Mouse (Mus musculus) limb, embryonic 10.5 days (tissue): ENCODE data around the gene Ercc1. TPM values are rescaled to one million over a fixed set of nuclear protein-coding genes. Genes with fewer than 3 reads are reported as not detected.

Experiments used
- DNase-seq: peaks from one replicate; pipeline ENCODE4 v3.0.0-alpha.2; 2017; ENCODE audit warnings: low spot score
- H3K27ac ChIP-seq: fragments of 300-500 bp; sonication (generic); 2 replicates; pipeline ENCODE4 v1.5.1; 2016; ENCODE audit warnings: mild to moderate bottlenecking
- H3K27me3 ChIP-seq: fragments of 300-500 bp; sonication (generic); 2 replicates; pipeline ENCODE4 v1.6.1; 2016; ENCODE audit warnings: low read depth, mild to moderate bottlenecking; ENCODE audit not compliant: poor library complexity, severe bottlenecking
- H3K36me3 ChIP-seq: fragments of 300-500 bp; sonication (generic); 2 replicates; pipeline ENCODE4 v1.6.1; 2016; ENCODE audit warnings: mild to moderate bottlenecking, moderate library complexity
- H3K4me1 ChIP-seq: fragments of 300-500 bp; sonication (generic); 2 replicates; pipeline ENCODE4 v1.6.1; 2016
- H3K4me3 ChIP-seq: fragments of 300-500 bp; sonication (generic); 2 replicates; pipeline ENCODE4 v1.5.1; 2016; ENCODE audit warnings: mild to moderate bottlenecking, moderate library complexity
- H3K9me3 ChIP-seq: fragments of 300-500 bp; sonication (generic); replicated peaks from 2 replicates; pipeline ENCODE4 v1.6.1; 2016; ENCODE audit warnings: mild to moderate bottlenecking
- WGBS: fragments of 180-500 bp; shearing (Covaris S2); methylation state at CpG from one replicate; pipeline ENCODE4 v1.1.7; 2016; 5-methylcytosine and 5-hydroxymethylcytosine counted together
- polyA plus RNA-seq: library from polyadenylated mRNA; unstranded; fragments of >200 nt; fragmentation: Nextera tagmentation; extraction: Ambion mirVana; gene quantifications from 2 replicates; pipeline ENCODE4 v1.2.1, GENCODE M21; 2016

Ercc1 gene
- polyA plus RNA-seq, 1 experiment from 2014 or later: 97.8 TPM

DNA sequence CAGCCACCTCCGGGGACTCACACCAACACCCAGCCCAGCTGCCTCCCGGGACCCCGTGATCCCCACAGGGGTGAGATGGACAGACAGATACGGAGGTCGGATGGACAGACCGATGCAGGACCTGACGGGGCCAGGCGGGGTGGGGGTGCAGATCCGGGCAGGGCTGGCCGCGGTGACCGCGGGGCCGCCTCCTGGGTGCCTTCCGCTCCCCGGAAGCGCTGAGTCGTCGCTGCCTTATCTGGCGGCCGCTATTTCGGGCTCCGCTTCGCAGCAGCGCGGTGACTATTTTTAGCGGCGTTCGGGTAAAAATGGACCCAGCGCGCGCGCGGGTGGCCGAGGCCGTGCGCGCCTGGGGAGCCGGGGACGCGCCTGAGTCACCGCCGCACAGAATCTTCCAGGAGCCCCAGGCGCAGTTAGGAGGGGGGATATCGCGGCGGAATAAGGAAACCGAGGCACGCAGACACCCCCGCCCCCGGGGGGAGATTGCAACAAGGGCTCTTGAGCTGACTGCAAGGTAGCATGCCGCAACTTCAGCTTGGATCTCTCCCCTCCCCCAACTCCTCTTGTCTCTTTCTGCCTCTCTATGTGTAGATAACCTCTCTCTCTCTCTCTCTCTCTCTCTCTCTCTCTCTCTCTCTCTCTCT is 11.7 kb upstream of the Ercc1 start:
- WGBS: under 1% methylated on average over 52 of the region's 52 CpGs
- H3K9me3 ChIP-seq: no peaks in the 10 kb centered on the region
- peak overlapping the region; percentile 84 for H3K27ac ChIP-seq
- H3K27me3 ChIP-seq: peaks cover 24% of the 10 kb centered on the region
- peaks cover 19% of the 10 kb centered on the region for H3K4me1 ChIP-seq
- peak overlapping the region; percentile 72 for H3K4me3 ChIP-seq
- peak; percentile 70 for DNase-seq
- H3K36me3 ChIP-seq: no peaks in the 10 kb centered on the region

DNA sequence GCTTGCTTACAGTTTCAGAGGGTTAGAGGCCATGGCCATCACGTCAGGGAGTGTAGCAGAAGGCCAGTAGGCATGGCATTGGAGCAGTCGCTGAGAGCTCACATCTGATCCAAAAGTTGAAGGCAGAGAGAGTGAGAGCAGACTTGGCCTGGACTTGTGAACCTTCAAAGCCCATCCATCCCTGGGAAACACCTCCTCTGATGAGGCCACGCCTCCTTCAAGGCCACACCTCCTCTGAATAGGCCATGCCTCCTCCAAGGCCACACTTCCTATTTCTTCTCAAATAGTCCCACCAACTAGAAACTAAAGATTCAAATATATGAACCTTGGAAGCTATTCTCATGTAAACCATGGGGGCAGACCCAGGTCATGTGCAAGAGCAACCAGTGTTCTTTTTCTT is 9.0 kb upstream of the Ercc1 start:
- WGBS: 39% methylated on average over 3 of the region's 3 CpGs
- H3K36me3 ChIP-seq: no peaks in the 10 kb centered on the region

DNA sequence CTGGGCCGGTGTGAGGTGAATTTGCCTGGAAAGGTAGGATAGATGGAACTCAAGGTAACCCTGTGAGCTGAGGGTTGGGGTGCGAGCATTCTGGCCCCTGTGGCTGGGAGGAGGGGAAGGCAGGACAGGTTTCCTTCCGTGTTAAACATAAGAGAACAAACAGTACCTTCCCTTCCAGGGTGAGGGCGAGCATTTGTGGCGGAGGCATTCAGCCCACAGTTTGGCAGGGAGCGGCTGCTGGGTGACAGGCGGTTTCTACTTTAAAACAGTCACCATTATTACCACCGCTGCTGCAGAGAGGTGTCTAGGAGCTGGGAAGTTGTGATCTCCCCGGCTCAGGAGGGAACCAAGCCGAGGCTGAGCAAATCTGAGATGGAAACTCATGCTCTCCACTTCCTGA is 7.5 kb upstream of the Ercc1 start:
- H3K36me3 ChIP-seq: no peaks in the 10 kb centered on the region
- peaks cover 28% of the 10 kb centered on the region for H3K4me1 ChIP-seq
- no peak overlapping the region for H3K4me3 ChIP-seq
- H3K9me3 ChIP-seq: no peaks in the 10 kb centered on the region
- peaks cover 27% of the 10 kb centered on the region for H3K27me3 ChIP-seq
- no peak overlapping the region for H3K27ac ChIP-seq
- WGBS: 66% methylated on average over 10 of the region's 10 CpGs
- DNase-seq: no peak

More for the DNA sequence above, 9.0 kb upstream of the Ercc1 start:
- Histone ChIP-seq H3K27me3 (peaks cover 24% of the 10 kb centered on the region), H3K4me3 (no peak overlapping the region), H3K27ac (no peak overlapping the region), H3K4me1 (peaks cover 16% of the 10 kb centered on the region), H3K9me3 (no peaks in the 10 kb centered on the region)
- DNase-seq: no peak

DNA sequence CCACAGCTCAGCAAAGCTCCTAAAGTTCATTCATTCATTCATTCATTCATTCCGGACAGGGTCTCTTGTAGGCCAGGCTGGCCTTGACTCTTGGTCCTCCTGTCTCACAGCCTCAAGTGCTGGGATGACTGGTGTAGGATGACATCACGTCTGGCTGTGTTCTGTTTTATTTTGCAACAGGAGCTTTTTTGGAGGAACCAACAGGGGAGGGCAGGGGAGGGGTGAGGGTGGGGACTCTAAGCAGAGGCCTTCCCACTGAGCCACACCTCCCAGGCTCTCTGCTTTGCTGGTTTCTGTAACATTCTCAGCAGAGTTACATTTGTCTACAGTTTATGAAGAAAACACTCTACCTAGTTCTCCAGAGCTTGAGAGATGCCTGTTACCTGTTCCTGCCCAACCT is 6.5 kb upstream of the Ercc1 start:
- WGBS: 52% methylated on average over 2 of the region's 2 CpGs
- Histone ChIP-seq H3K4me1 (peaks cover 30% of the 10 kb centered on the region), H3K4me3 (no peak overlapping the region), H3K27me3 (peaks cover 26% of the 10 kb centered on the region), H3K27ac (no peak overlapping the region), H3K36me3 (no peaks in the 10 kb centered on the region), H3K9me3 (no peaks in the 10 kb centered on the region)
- DNase-seq: no peak

DNA sequence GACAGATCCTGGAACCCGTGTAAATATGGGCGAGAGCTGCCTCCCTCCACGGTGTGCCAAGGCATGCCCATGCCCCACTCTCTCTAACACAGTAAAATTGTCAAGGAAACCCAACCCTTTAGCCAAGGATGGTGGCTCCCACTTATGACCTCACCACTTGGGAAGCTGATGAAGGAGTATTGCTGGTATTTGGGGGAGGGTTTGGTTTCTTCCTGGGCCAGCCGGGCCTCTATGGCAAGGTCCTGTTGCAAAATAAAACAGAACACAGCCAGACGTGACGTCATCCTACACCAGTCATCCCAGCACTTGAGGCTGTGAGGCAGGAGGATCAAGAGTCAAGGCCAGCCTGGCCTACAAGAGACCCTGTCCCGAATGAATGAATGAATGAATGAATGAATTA is 6.0 kb upstream of the Ercc1 start:
- no peak overlapping the region for H3K4me3 ChIP-seq
- H3K4me1 ChIP-seq: peaks cover 29% of the 10 kb centered on the region
- peaks cover 26% of the 10 kb centered on the region for H3K27me3 ChIP-seq
- DNase-seq: no peak
- WGBS: 76% methylated on average over 7 of the region's 7 CpGs
- H3K9me3 ChIP-seq: no peaks in the 10 kb centered on the region
- H3K27ac ChIP-seq: no peak overlapping the region
- H3K36me3 ChIP-seq: no peaks in the 10 kb centered on the region

DNA sequence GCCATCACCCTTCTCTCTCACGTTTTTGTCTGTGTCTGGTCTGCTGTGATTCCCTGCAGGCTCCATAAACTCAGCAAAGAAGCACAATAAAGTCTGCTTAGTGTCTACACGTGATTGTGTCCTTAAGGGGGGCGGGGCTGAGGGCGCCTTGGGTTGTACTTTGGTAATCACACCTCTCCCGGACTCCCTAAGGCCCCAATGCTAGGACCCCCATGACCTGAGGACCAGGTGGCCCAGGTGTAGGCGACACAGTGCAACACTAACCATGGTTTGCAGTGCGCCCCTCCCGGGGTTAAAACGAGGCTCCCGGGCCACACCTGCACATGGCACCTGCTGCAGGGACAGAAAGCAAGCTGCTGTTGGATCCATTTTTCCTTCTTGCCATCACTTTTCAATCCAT is 3.3 kb upstream of the Ercc1 start:
- Histone ChIP-seq H3K9me3 (no peaks in the 10 kb centered on the region), H3K27me3 (peaks cover 18% of the 10 kb centered on the region), H3K36me3 (no peaks in the 10 kb centered on the region), H3K4me1 (peaks cover 41% of the 10 kb centered on the region), H3K4me3 (peak overlapping the region; percentile 63; the same call in 1 of the 2 replicates), H3K27ac (no peak overlapping the region)
- peak; percentile 29 for DNase-seq
- 20% methylated on average over 10 of the region's 10 CpGs for WGBS

DNA sequence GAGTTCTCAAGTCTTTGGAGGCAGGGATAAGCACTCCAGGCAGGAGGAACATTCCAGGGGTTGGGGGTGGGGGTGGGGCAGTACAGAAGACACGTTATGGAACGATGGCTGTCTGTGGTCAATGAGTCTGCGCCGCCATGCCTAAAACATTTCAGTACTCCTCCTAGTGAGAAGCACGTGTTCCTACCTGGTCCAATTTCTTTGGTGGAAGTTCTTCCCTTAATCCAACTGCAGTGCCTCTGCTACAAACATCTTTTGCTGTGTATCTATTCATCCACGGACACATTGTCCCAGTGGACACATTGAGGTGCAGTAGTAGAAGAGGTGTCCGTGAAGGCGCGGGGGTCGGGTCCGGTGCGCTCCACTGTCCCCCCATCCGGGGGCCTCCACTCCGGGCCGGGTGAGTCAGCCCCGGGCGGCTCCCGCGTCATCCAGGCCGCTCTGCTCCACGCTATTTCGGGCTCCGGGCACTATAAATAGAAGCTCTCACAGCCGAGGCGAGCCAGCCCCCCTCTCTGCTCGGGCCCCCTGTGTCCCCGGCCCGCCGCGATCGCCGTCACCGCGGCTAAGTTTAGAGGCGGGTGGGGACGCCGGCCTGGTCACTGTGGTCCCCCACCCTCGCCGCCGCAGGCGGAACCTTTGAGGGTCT is 2.7 kb upstream of the Ercc1 start:
- H3K4me3 ChIP-seq: peak overlapping the region; percentile 63
- H3K9me3 ChIP-seq: no peaks in the 10 kb centered on the region
- DNase-seq: peak; percentile 57
- H3K27me3 ChIP-seq: peaks cover 18% of the 10 kb centered on the region
- peak overlapping the region; percentile 53; the same call in 1 of the 2 replicates for H3K27ac ChIP-seq
- H3K36me3 ChIP-seq: 0 out of 2 replicates have a peak, but pooled peaks cover 2% of the 10 kb centered on the region
- WGBS: 2% methylated on average over 41 of the region's 41 CpGs
- peaks cover 42% of the 10 kb centered on the region for H3K4me1 ChIP-seq

DNA sequence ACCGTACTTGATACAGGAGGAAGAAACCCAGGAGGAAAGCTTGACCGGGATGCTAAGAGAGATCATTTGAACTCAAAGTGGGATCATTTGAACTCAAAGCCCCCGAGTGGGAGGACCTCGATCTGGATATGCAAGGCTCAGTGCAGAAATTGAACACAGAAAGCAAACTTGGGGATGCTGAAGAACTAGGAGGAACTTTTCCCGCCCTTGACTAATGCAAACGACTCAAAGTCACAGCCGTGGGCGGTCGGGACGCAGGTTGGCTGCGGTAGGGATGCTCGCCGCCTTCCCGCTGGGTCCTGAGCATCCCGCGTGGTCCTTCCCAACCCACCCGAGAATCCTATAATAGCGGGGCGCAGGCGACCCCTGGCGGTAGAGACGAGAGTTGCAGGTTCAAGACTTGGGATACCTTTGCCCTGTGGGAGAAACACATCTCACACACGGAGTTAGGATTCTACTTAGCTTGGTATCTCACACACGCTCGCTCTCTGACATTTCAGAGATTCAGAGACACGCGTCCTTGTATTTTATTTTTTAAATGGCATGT is 2.0 kb upstream of the Ercc1 start:
- peaks cover 18% of the 10 kb centered on the region for H3K27me3 ChIP-seq
- H3K27ac ChIP-seq: 0 out of 2 replicates have a peak overlapping the region, but pooled peaks have one; percentile 53
- peak; percentile 91 for DNase-seq
- peaks cover 5% of the 10 kb centered on the region for H3K36me3 ChIP-seq
- H3K4me3 ChIP-seq: peak overlapping the region; percentile 63
- H3K4me1 ChIP-seq: peaks cover 42% of the 10 kb centered on the region
- WGBS: under 1% methylated on average over 27 of the region's 27 CpGs
- H3K9me3 ChIP-seq: no peaks in the 10 kb centered on the region

DNA sequence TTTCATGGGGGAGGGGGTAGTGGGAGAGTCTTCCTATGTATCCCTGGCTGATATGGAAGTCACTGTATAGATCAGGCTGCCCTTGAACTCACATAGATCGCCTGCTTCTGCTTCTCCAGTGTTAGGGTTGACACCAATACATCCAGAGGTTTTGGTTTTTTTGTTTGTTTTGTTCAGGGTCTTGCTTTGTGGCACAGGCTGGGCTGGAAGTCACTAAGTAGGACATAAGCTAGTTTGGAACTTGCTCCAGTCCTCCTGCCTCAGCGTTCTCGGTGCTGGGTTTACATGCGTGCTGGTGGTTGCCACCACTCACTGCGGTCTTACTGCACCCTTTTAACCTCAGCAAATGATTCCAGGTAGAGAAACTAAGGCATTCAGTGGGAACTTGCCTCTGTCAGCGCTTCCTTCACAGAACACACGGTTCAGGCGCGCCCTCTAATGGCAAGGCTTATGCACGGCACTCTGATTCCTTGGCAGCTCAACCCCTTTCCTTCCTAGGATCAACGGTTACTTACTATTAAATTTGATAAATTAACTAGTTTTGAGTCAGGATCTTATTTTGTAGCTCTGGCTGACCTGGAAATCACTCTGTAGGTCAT is 1.3 kb upstream of the Ercc1 start:
- Histone ChIP-seq H3K27me3 (peaks cover 18% of the 10 kb centered on the region), H3K4me3 (peak overlapping the region; percentile 63), H3K9me3 (no peaks in the 10 kb centered on the region), H3K27ac (no peak overlapping the region), H3K36me3 (peaks cover 13% of the 10 kb centered on the region), H3K4me1 (peaks cover 42% of the 10 kb centered on the region)
- WGBS: 3% methylated on average over 11 of the region's 11 CpGs
- DNase-seq: peak; percentile 81

DNA sequence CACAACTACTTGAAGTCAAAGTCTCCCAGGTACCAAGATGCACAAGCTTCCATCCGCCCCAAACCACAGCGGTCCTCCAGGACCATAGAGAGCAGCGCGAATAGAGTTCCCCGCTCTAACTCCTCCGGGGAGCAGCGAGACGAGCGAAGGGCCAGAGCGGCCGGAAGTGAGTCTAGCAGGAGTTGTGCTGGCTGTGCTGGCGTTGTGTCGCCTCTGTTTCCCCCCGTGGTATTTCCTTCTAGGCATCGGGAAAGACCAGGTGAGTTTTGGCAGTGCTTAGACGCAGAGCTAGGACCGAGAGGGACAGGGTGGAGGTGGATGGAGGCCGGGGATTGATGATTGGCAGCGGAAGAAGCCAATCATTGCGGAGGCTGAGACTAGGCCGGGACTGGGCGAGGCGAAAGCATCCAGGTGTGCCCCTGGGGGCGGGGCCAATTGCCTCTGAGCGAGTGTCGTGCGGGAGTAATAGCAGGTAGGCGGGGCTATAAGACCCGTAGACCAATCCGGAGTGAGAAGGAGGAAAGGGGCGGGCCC is 427 bp downstream of the Ercc1 start:
- Histone ChIP-seq H3K4me1 (peaks cover 42% of the 10 kb centered on the region), H3K27me3 (peaks cover 18% of the 10 kb centered on the region), H3K27ac (peak overlapping the region; percentile 93), H3K4me3 (peak overlapping the region; percentile 65), H3K9me3 (no peaks in the 10 kb centered on the region), H3K36me3 (peaks cover 30% of the 10 kb centered on the region)
- under 1% methylated on average over 31 of the region's 31 CpGs for WGBS
- DNase-seq: peak; percentile 98

DNA sequence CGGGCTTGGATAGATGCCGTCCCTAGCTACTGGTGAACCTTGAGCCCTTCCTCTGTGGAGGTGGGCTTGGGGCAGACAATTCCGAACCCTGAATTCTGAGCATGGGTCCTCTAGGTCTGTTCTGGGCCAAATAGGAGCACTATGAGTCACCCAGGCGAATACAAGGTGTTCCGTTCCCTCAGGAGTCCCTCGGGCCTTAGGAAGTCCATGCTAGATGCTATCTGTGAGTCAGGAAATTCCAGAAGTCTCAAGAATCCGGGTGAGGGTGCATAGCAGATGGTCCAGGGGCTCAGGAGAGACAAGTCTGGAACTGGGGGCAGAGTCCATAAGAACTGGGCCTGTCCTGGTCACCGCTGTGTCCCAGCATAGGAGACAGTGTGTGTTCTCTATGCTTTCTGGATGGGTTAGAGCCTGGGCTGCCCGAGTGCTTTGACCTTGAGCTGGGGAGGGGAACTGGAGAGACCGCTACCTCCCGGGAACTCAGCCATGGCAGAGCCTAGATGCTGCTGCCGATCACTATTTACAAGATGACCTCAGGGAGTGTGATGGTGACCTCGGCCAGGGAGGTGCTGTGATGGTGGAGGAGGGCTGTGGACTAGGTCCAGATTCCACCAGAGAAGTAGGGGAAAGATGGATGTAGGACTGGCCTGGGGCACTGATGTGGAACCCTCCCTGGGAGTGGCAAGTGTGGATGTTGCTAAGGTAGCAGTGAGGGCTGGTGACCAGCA is 4.8 kb downstream of the Ercc1 start:
- Histone ChIP-seq H3K9me3 (no peaks in the 10 kb centered on the region), H3K36me3 (peaks cover 71% of the 10 kb centered on the region), H3K27me3 (no peaks in the 10 kb centered on the region), H3K4me3 (no peak overlapping the region), H3K27ac (no peak overlapping the region), H3K4me1 (peaks cover 15% of the 10 kb centered on the region)
- DNase-seq: no peak
- 88% methylated on average over 13 of the region's 13 CpGs for WGBS

DNA sequence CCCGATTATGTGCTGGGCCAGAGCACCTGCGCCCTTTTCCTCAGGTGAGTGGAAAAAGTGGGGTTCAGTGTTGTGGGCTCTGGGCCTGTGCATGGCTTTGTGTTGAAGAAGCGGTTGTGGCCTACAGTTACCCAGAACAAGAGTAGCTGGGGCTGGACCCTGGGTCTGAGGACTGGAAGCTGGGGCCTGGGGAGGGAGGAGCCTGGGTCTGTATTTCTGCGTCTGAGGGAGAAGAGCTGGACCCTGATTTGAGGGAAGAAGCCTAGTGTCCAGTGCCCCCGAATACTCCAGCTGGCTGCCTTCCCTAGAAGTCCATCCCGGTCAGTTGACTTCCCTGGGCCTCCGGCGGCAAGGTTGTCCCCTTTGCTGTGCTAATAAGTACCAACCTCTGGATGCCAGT is 5.6 kb downstream of the Ercc1 start:
- 95% methylated on average over 8 of the region's 8 CpGs for WGBS
- Histone ChIP-seq H3K4me3 (no peak overlapping the region), H3K4me1 (peaks cover 10% of the 10 kb centered on the region), H3K27ac (no peak overlapping the region), H3K27me3 (no peaks in the 10 kb centered on the region), H3K9me3 (no peaks in the 10 kb centered on the region), H3K36me3 (peaks cover 80% of the 10 kb centered on the region)
- no peak for DNase-seq
